Mouse (Mus musculus): ENCODE measurements around the gene Ano4. TPM values are rescaled to one million over a fixed set of nuclear protein-coding genes. Genes with fewer than 3 reads are reported as not detected.

The Ano4 gene
- total RNA-seq, 1 experiment, result 0.80 TPM

DNA sequence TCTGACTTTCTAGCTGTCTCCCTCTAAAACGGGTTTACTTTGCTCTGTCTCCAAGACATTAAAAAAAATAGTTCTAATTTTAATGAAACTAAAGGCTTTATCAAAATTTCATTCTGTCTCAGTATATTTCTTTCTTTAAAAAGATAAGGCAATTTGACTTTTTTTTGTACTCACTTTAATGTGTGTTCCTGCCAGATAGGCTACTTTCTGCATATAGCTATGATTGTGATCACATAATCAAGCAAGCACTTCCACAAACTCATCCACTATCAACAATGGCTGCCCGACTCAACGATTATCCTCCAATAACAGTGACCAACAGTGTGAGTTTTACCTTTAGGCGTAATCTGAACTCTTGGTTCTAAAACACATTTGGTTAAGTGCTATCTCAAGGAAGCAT, 55.3 kb downstream of the Ano4 start:
- Histone ChIP-seq H3K9me3 (ENCODE audit: control insufficient read depth, insufficient read depth, low read depth, low read length) (no peaks in the 10 kb centered on the region), H3K4me1 (ENCODE audit: control insufficient read depth in 2 of 2, insufficient read depth in 2 of 2, low read length in 2 of 2, poor library complexity in 1 of 2) (no peaks in the 10 kb centered on the region), H3K9ac (ENCODE audit: insufficient read depth, low read depth, low read length, poor library complexity, severe bottlenecking) (no peak overlapping the region), H3K4me3 (ENCODE audit: insufficient read depth in 1 of 2, low read depth in 1 of 2, low read length in 2 of 2, poor library complexity in 1 of 2, severe bottlenecking in 1 of 2) (no peak overlapping the region), H3K36me3 (ENCODE audit: control insufficient read depth, insufficient read depth, low read length, poor library complexity, severe bottlenecking) (no peaks in the 10 kb centered on the region), H3K27ac (ENCODE audit: insufficient read depth, low read depth, low read length, poor library complexity, severe bottlenecking) (no peak overlapping the region)
- TF ChIP-seq CHD2 (IDR thresholded peaks at IDR 0.05; ENCODE audit: low read depth, low read length) (no peak), ZC3H11A (IDR thresholded peaks at IDR 0.05; ENCODE audit: borderline replicate concordance, low read depth, low read length) (no peak), HCFC1 (IDR thresholded peaks at IDR 0.05; ENCODE audit: borderline replicate concordance, insufficient read depth, low read length) (no peak), ZNF384 (IDR thresholded peaks at IDR 0.05; ENCODE audit: low read depth, low read length) (no peak), MAFK (IDR thresholded peaks at IDR 0.05; ENCODE audit: insufficient read depth, low read depth, low read length) (no peak)
- no peak for DNase-seq (ENCODE audit: low read depth, low spot score)
- in situ Hi-C loops (cut with MboI; ENCODE audit: low sequenced_read_pairs in 2 of 2, unreplicated experiment in 2 of 2), result no loop called here

DNA sequence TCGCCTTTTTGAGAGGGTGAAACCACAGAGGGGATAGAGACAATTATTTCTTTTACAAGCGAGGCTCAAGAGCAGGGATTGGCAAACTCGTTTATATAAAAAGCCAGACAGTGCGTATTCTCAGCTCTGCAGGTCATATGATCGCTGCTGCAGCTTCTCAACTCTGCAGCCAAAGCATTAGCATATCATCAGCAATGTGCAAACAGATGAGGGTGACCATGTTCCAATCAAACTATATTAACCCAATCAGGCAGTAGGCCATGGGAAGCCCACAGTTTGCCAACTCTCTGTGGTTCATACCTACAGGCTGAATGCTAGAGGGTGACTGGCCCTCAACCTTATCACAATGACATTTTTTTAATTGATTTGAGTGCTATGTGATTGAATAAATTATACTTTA, 64.2 kb downstream of the Ano4 start:
- no peak overlapping the region for H3K4me3 ChIP-seq (ENCODE audit: insufficient read depth in 1 of 2, low read depth in 1 of 2, low read length in 2 of 2, poor library complexity in 1 of 2, severe bottlenecking in 1 of 2)
- no peaks in the 10 kb centered on the region for H3K36me3 ChIP-seq (ENCODE audit: control insufficient read depth, insufficient read depth, low read length, poor library complexity, severe bottlenecking)
- no peaks in the 10 kb centered on the region for H3K4me1 ChIP-seq (ENCODE audit: control insufficient read depth in 2 of 2, insufficient read depth in 2 of 2, low read length in 2 of 2, poor library complexity in 1 of 2)
- in situ Hi-C loops (cut with MboI; ENCODE audit: low sequenced_read_pairs in 2 of 2, unreplicated experiment in 2 of 2), result no loop called here
- no peak overlapping the region for H3K9ac ChIP-seq (ENCODE audit: insufficient read depth, low read depth, low read length, poor library complexity, severe bottlenecking)
- no peak overlapping the region for H3K27ac ChIP-seq (ENCODE audit: insufficient read depth, low read depth, low read length, poor library complexity, severe bottlenecking)
- no peak for DNase-seq (ENCODE audit: low read depth, low spot score)
- no peaks in the 10 kb centered on the region for H3K9me3 ChIP-seq (ENCODE audit: control insufficient read depth, insufficient read depth, low read depth, low read length)
- TF ChIP-seq HCFC1 (IDR thresholded peaks at IDR 0.05; ENCODE audit: borderline replicate concordance, insufficient read depth, low read length), result no peak
- no peak for TF ChIP-seq ZC3H11A (IDR thresholded peaks at IDR 0.05; ENCODE audit: borderline replicate concordance, low read depth, low read length)
- TF ChIP-seq MAFK (IDR thresholded peaks at IDR 0.05; ENCODE audit: insufficient read depth, low read depth, low read length), result no peak
- TF ChIP-seq ZNF384 (IDR thresholded peaks at IDR 0.05; ENCODE audit: low read depth, low read length), result no peak
- TF ChIP-seq CHD2 (IDR thresholded peaks at IDR 0.05; ENCODE audit: low read depth, low read length), result no peak

GRCm38 (mm10) chr10:89273001-89273680, 71.4 kb downstream of the Ano4 start:
- Histone ChIP-seq H3K4me3 (ENCODE audit: insufficient read depth in 1 of 2, low read depth in 1 of 2, low read length in 2 of 2, poor library complexity in 1 of 2, severe bottlenecking in 1 of 2) (no peak overlapping the region), H3K36me3 (ENCODE audit: control insufficient read depth, insufficient read depth, low read length, poor library complexity, severe bottlenecking) (no peaks in the 10 kb centered on the region), H3K9me3 (ENCODE audit: control insufficient read depth, insufficient read depth, low read depth, low read length) (no peaks in the 10 kb centered on the region), H3K4me1 (ENCODE audit: control insufficient read depth in 2 of 2, insufficient read depth in 2 of 2, low read length in 2 of 2, poor library complexity in 1 of 2) (no peaks in the 10 kb centered on the region), H3K9ac (ENCODE audit: insufficient read depth, low read depth, low read length, poor library complexity, severe bottlenecking) (no peak overlapping the region), H3K27ac (ENCODE audit: insufficient read depth, low read depth, low read length, poor library complexity, severe bottlenecking) (no peak overlapping the region)
- TF ChIP-seq ZNF384 (IDR thresholded peaks at IDR 0.05; ENCODE audit: low read depth, low read length) (no peak), CHD2 (IDR thresholded peaks at IDR 0.05; ENCODE audit: low read depth, low read length) (no peak), MAFK (IDR thresholded peaks at IDR 0.05; ENCODE audit: insufficient read depth, low read depth, low read length) (no peak), ZC3H11A (IDR thresholded peaks at IDR 0.05; ENCODE audit: borderline replicate concordance, low read depth, low read length) (no peak), HCFC1 (IDR thresholded peaks at IDR 0.05; ENCODE audit: borderline replicate concordance, insufficient read depth, low read length) (no peak)
- DNase-seq (ENCODE audit: low read depth, low spot score), result no peak
- in situ Hi-C loops (cut with MboI; ENCODE audit: low sequenced_read_pairs in 2 of 2, unreplicated experiment in 2 of 2), result no loop called here

DNA sequence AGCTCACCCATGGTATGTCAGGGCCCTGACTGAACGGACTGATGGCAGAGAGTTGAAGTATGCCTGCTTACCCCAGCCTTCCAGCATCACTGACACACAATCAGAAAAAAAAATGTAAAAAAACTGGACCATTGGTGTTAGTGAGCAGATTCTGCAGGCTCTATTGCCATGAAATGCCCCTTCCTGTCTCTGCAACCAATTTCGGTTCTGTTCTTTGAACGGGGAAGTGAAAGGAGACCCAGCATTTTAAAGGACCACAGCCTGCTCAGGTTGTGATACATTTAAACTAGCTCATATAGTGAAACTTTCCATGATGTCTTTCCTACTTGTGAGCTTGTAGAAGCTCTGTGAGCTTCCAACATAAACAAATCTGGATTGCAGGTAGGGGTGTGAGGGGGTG, 77.2 kb downstream of the Ano4 start:
- Histone ChIP-seq H3K9me3 (ENCODE audit: control insufficient read depth, insufficient read depth, low read depth, low read length) (no peaks in the 10 kb centered on the region), H3K9ac (ENCODE audit: insufficient read depth, low read depth, low read length, poor library complexity, severe bottlenecking) (no peak overlapping the region), H3K4me1 (ENCODE audit: control insufficient read depth in 2 of 2, insufficient read depth in 2 of 2, low read length in 2 of 2, poor library complexity in 1 of 2) (no peaks in the 10 kb centered on the region), H3K27ac (ENCODE audit: insufficient read depth, low read depth, low read length, poor library complexity, severe bottlenecking) (no peak overlapping the region), H3K36me3 (ENCODE audit: control insufficient read depth, insufficient read depth, low read length, poor library complexity, severe bottlenecking) (no peaks in the 10 kb centered on the region), H3K4me3 (ENCODE audit: insufficient read depth in 1 of 2, low read depth in 1 of 2, low read length in 2 of 2, poor library complexity in 1 of 2, severe bottlenecking in 1 of 2) (no peak overlapping the region)
- TF ChIP-seq CHD2 (IDR thresholded peaks at IDR 0.05; ENCODE audit: low read depth, low read length) (no peak), HCFC1 (IDR thresholded peaks at IDR 0.05; ENCODE audit: borderline replicate concordance, insufficient read depth, low read length) (no peak), ZNF384 (IDR thresholded peaks at IDR 0.05; ENCODE audit: low read depth, low read length) (no peak), ZC3H11A (IDR thresholded peaks at IDR 0.05; ENCODE audit: borderline replicate concordance, low read depth, low read length) (no peak), MAFK (IDR thresholded peaks at IDR 0.05; ENCODE audit: insufficient read depth, low read depth, low read length) (no peak)
- no peak for DNase-seq (ENCODE audit: low read depth, low spot score)
- in situ Hi-C loops (cut with MboI; ENCODE audit: low sequenced_read_pairs in 2 of 2, unreplicated experiment in 2 of 2), result no loop called here
